Mouse (Mus musculus) MN1 (cell line): ENCODE measurements around the gene Gpx8.
A peak's percentile ranks its signal among the peaks of the same experiment; 100 is the strongest.

Experiments
- DNase-seq: peaks from one replicate; pipeline ENCODE4 v3.0.0-alpha.2; 2016; ENCODE audit warnings: low spot score

Gpx8 gene

GRCm38 (mm10) chr13:113023274-113024143 lies 22.7 kb downstream of the Gpx8 start:
- no peak for DNase-seq

DNA sequence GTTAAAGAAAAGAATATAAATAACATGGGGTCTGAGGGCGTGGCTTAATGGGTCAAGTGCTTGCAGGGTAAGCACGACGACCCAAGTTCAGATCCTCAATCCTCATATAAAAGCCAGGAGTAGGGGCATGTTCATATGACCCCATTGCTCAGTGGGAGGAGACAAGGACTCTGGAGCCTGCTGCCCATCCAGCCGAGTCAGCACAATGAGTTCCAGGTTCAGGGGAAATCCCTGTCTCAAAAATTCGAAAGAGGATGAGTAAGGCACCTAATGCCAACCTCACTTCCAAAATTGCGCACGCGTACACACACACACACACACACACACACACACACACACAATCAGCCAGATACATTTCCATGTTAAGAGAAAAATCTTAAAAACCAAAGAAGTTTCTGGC lies 23.7 kb downstream of the Gpx8 start:
- DNase-seq: no peak

DNA sequence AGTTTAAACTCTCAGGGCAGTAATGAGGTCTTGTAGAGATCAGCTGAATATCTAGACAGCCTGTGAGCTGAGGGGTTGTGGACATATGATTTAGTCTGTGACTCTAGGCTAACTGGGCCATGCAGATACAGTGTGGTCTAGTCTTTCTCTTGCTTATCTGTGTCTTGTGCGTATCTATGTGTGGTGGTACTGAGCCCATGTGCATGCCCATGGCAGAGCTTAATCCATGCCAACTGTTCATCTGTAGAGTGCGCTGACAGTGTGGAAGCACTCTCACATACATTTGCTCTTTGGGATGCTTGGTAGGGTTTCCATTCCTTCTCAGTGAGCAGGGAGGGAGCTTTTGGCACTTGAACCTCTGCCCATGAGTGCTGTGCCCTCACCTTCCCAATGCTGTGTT lies 24.7 kb downstream of the Gpx8 start:
- DNase-seq: no peak

GRCm38 (mm10) chr13:113013174-113013953 lies 32.8 kb downstream of the Gpx8 start:
- peak; percentile 36 for DNase-seq

GRCm38 (mm10) chr13:113012683-113013082 lies 33.5 kb downstream of the Gpx8 start:
- no peak for DNase-seq

- no peak for DNase-seq
Observed at GRCm38 (mm10) chr13:113000576-113001318, 45.5 kb downstream of the Gpx8 start.

DNA sequence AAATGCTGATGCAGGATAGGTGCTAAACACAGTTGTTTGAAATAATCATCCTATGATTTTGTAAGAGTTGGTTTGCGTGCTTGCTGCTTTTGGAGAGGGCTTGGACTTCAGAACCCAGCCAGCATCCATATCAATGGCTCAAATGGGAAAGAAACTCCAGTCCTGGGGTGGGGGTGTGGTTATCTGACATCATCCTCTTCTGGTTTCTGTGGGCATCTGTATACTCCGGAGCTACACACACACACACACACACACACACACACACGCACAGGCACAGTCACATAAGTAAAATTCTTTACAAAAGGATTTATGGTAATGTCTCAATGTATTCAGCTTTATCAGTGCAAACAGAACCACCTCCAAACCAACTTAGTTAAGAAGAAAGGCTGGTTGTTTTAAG lies 46.1 kb downstream of the Gpx8 start:
- no peak for DNase-seq

DNA sequence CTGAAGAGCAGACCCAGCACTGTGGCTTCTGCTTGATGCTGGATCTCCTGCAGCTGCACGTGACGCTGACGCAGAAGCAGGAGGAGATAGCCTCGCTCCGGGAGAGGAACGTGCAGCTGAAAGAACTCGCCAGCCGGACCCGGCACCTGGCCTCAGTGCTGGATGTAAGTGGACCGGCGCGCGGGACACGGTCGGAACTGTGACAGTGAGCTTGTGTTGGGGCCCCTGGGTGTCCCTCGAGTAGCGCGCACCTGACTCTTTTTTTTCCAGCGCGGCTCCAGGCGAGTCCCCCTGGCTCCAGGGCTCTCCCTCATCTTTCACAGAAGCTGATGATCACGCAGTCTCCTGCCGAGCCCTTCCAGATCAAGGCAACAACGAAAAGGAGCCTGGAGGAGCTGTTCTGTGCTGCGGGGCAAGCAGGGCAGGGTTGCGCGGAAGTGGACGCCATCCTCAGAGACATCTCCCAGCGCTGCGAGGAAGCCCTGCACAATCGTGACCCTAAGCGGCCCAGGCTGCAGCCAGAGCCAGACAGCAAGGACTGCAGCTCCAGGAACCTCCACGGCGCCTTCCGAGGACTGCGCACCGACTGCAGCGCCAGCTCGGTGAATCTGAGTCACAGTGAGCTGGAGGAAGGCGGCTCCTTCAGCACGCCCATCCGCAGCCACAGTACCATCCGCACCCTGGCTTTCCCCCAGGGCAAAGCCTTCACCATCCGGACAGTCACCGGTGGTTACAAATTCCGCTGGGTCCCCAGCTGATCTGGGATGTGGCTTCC lies 47.6 kb downstream of the Gpx8 start:
- peak; percentile 40 for DNase-seq

GRCm38 (mm10) chr13:112997369-112997768 lies 48.8 kb downstream of the Gpx8 start:
- no peak for DNase-seq

GRCm38 (mm10) chr13:112996407-112996806 lies 49.8 kb downstream of the Gpx8 start:
- DNase-seq: no peak

- DNase-seq: peak; percentile 60
Observed at GRCm38 (mm10) chr13:112994191-112994590, 52.0 kb downstream of the Gpx8 start.

DNA sequence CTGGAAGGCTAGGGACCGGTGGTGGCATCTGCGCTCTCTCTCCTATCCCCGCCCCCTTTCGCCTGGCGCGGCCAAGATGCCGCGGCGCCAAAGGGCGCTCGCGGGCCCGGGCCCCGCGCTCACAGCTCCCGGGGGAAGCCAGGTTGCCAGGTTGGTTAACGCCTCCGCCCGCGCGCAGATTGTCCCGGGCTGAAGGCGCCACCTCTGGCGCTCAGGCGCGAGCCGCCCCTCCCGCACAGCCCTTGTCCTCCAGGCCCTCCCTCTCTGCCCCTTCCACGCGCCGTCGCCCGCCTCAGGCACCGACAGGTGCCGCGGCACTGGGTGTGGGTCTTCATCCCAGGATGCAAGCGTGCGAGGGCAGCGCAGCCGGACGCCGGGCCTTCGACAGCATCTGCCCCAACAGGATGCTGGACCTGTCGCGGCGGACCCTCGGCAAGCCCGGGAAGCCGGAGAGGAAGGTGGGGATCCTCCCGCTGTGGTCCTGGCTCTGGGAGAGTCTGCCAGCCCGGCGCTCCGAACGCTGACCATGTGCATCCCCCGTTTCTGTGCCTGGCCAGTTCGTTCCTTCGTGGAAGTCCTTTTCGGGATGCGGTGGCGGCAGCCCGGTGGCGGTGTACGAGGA lies 52.6 kb downstream of the Gpx8 start, which contains the start of gene Mcidas:
Gene Mcidas (plus strand): TSS at position 315 of the 622 bp plus-strand sequence.
- DNase-seq: peak; percentile 28
